Mouse (Mus musculus): ENCODE measurements at regions not wholly inside any gene's neighbourhood (a gene's known extent, or its start where the extent isn't known, plus 50 kb on each side); places are given as distances from the start of the nearest gene placed in this dataset.

DNA sequence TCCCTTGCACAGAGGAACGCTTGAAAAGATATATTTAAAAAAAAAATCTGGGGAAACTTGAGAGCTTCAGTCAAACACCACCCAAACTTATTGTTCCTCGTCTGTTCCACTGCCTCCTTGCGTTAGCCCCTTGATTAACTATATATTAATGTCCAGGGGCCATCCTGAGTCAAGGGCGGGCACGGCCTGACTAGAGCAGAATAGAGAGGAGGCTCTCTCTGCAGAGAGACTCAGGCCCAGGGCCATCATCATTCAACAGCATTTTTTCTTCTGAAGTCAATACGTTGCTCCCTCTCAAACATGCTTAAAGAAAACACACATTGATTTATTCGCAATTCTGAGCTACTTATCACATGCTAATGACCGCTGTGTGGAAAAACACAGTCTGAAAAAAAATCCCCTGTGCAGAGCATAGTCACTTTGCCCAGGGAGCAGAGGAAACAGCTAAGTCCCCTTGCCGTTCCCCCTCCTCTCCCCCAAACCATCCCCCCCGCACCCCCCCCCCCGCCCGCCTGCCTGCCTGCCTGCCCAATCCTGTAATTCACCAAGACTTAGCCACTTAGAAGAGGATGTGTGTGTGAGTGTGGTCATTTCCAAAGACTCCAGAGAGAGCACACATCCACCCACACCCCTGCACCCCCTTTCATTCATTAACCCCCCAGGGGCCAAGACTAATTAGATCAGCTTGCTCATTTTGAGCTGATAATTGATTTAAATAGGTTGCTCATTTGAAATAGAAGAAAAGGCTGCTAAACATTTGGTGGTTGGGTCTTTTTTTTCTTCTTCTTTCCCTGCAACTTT, 281.5 kb downstream of the Insig2 start:
- no peak for DNase-seq (ENCODE audit: low read depth)

GRCm38 (mm10) chr1:121051496-121052119, 280.8 kb downstream of the Insig2 start:
- DNase-seq (ENCODE audit: low read depth), result no peak

DNA sequence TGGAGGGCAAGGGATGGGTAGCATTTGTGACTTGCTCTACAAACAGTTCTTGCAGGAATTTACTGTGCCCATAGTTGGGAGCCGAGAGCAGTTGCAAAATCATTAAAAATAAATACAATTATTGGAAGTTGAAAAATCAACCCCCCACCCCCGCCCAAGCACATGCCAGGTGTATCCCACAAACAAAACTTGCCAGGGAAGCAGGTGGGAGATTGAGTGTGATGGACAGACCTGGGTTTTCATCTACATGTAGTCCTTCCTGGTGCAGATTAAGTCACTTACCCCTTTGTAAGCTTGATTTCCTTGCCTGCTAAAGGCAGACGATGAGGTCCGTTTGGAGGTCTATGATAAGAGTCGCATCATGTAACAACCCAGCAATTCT, 280.3 kb downstream of the Insig2 start:
- no peak for DNase-seq (ENCODE audit: low read depth)

GRCm38 (mm10) chr1:121053692-121054091, 278.7 kb downstream of the Insig2 start:
- DNase-seq (ENCODE audit: low read depth), result no peak

- no peak for DNase-seq (ENCODE audit: low read depth)
These were observed 257.8 kb downstream of the Insig2 start for GRCm38 (mm10) chr1:121074569-121074968.

DNA sequence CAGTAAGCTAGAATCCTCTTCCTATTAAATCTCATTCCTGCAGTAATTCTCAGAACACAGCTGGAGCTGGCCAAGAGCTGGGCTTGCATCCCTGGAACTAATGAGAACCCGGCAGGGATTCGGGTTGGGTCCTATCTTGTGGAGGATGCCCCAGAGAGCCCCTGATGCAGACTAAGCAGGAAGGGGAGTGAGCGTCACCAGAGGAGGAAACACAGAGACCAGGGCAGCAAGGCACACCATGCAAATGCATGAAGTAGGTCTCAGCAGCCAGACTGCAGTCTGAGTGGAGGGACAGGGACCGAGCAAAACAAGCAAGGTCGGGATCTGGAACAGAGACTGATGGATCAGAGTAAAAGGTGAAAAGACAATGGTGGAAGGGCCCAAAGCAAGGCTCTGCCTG, 249.6 kb downstream of the Insig2 start:
- DNase-seq (ENCODE audit: low read depth), result no peak

- DNase-seq (ENCODE audit: low read depth), result no peak
These were observed 247.2 kb downstream of the Insig2 start for GRCm38 (mm10) chr1:121085101-121085727.

- DNase-seq (ENCODE audit: low read depth), result no peak
These were observed 245.1 kb downstream of the Insig2 start for GRCm38 (mm10) chr1:121087124-121087887.

DNA sequence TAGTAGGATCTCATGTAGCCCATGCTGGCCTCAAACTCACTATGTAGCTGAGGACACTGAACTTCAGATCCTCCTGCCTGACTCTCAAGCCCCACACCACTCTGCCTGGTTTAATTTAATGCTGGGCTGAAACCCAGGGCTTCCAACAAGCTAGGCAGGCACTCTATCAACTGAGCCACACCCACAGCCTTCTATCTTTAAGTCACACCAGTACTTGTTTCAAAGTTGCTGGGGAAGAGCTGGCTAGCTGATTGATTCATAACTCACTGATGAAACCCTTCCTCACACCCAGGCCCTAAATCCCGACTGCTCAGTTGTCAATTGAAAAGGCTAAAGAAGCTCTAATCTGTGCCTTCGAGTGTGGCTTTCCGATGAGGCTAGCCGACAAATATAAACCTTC, 241.8 kb downstream of the Insig2 start:
- DNase-seq (ENCODE audit: low read depth), result no peak

DNA sequence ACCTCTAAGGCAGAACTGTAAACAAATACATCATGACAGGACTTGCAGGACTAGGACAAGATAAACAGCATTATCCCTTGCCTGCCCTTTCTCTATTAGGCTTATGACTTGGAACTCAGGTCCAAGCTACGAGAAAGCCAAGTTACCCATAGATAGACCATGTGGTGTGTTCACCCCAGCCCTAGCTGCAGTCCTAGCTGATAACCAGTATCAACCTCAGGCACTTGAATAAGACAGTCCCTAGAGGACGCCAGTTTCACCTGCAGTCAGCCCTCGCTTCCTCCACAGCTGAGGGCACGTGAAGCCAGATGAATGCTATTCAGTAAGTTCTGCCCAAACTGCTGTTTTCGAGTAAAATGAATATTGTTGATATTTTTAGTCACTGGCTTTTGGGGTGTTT, 239.5 kb downstream of the Insig2 start:
- no peak for DNase-seq (ENCODE audit: low read depth)

- no peak for DNase-seq (ENCODE audit: low read depth)
These were observed 235.5 kb downstream of the Insig2 start for GRCm38 (mm10) chr1:121096551-121097550.

- no peak for DNase-seq (ENCODE audit: low read depth)
These were observed 220.5 kb downstream of the Insig2 start for GRCm38 (mm10) chr1:121111776-121112344.

- no peak for DNase-seq (ENCODE audit: low read depth)
These were observed 219.9 kb downstream of the Insig2 start for GRCm38 (mm10) chr1:121112464-121112863.

DNA sequence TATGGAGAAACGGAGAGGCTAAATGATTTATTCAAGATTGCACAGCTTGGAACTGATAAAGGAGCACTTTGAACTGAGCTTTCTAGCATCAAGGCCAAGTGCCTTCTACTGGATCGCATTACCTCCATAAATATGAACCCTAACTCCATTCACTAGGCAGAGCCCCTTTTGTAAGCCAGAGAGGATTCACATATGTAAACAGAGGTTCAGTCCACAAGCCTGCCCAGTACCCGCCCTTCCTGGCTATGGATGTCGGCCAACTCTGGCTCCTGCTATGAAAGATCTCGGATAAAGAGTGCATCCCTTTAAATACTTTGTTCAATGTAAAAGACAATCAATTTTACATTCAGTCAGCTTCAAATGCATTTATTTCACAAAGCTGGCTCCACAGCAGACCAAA, 215.8 kb downstream of the Insig2 start:
- no peak for DNase-seq (ENCODE audit: low read depth)

DNA sequence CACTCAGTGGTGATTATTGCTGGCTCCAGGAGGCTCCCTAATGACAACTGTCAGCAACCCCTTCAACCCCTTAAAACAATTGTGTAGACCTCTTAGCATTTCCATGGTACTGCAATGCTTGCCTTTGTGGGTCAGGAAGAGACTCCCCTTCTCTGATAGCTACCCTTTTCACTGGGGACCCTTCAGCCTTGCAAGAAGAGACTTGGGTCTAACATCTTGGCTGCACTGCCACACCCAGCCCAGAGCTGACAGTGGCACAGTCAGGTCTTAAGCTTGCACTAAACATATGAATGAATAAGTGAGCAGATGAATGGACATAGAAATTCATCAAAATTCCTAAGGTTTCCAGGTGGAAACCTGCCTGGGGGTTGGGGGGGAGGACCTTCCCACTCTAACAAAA, 209.0 kb downstream of the Insig2 start:
- DNase-seq (ENCODE audit: low read depth), result no peak

GRCm38 (mm10) chr1:121136284-121136683, 196.1 kb downstream of the Insig2 start:
- DNase-seq (ENCODE audit: low read depth), result no peak

DNA sequence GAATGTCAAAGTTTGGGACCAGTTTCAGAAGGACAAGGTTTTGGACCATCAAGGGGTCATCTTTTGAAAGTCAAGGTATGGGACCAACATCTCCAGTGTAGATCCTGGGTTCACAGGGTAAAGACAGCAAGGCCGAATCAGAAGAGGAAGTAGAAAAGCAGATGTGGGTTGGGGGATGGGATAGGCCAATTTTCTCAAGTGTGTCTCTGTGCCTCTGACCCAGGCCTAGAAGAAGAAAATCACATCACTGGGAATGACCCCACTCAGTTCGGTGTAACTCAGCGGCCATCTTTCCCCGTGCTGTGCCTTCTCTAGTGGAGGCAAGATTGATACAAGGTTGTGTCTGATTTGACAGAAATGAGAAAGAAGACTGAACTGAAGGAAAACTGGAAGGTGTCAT, 195.5 kb downstream of the Insig2 start:
- DNase-seq (ENCODE audit: low read depth), result no peak

DNA sequence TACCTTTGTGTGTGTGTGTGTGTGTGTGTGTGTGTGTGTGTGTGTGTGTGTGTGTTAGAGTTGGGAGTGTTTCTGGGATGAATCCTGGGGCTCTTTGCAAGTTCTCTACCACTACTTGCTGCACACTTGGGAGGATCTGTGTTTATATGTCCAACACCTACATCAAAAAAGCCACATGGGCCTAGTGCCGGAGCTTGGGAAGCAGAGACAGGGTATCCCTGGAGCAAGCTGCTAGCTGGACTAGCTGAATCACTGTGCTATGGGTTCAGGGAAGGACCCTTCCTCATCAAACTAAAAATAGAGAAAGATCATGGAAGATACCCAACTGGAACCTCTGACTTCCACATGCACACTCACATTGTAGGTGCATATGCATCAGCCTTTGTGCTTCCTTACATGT, 187.4 kb downstream of the Insig2 start:
- no peak for DNase-seq (ENCODE audit: low read depth)

- DNase-seq (ENCODE audit: low read depth), result no peak
These were observed 178.9 kb downstream of the Insig2 start for GRCm38 (mm10) chr1:121153476-121153875.

GRCm38 (mm10) chr1:121154616-121155015, 177.8 kb downstream of the Insig2 start:
- no peak for DNase-seq (ENCODE audit: low read depth)

- DNase-seq (ENCODE audit: low read depth), result no peak
These were observed 163.7 kb downstream of the Insig2 start for GRCm38 (mm10) chr1:121168651-121169050.

Data from induced T-regulatory cell, adult 2 months (primary cell).